Mouse (Mus musculus): Measurements from ENCODE around the gene Mospd1. TPM values are rescaled to one million over a fixed set of nuclear protein-coding genes. Genes with fewer than 3 reads are reported as not detected.

Mospd1 gene
- 44.3 and 52.2 TPM in 2 replicates for polyA plus RNA-seq (2015; fragmentation: Nextera tagmentation; extraction: Ambion mirVana)

DNA sequence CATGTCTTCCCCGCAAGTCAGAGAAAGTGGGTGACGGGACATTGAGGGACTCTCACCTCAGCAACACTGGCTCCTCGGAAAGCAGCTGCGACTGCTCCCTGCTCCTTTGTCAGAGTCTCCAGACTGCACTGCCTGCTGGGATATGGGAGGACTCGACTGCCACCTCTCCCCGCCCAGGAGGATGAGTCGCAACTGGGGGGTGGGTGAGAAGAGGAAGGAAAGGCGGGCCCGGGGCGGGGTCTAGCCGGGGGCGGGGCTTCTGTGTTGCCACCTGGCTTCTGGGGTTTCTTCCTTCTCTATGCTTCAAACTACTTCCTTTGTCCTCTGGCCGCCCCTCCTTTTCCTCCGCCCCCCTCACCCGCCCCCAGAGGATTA lies at the start of gene Mospd1:
Gene Mospd1, minus strand, starts transcription at position 137 of the 375 bp plus-strand sequence.
- Histone ChIP-seq H3K4me3 (ENCODE audit: low read length) (peak within 1 kb of the TSS; percentile 64), H3K27me3 (replicated peaks; ENCODE audit: control insufficient read depth, insufficient read depth, low read length) (no peaks in the 10 kb centered on the region), H3K36me3 (ENCODE audit: control insufficient read depth, insufficient read depth, low read length) (no peaks in the 10 kb centered on the region), H3K9ac (ENCODE audit: low read depth, low read length) (peak within 1 kb of the TSS; percentile 77), H3K9me3 (ENCODE audit: control insufficient read depth, low read length) (no peaks in the 10 kb centered on the region), H3K4me2 (ENCODE audit: low read depth, low read length) (peak within 1 kb of the TSS; percentile 58), H3K27ac (ENCODE audit: low read length) (peak within 1 kb of the TSS; percentile 83), H3K4me1 (ENCODE audit: control insufficient read depth, insufficient read depth, low read length) (no peaks in the 10 kb centered on the region)
- peak; percentile 96 for ATAC-seq
- WGBS, result 5% methylated on average over 14 of the region's 15 CpGs

DNA sequence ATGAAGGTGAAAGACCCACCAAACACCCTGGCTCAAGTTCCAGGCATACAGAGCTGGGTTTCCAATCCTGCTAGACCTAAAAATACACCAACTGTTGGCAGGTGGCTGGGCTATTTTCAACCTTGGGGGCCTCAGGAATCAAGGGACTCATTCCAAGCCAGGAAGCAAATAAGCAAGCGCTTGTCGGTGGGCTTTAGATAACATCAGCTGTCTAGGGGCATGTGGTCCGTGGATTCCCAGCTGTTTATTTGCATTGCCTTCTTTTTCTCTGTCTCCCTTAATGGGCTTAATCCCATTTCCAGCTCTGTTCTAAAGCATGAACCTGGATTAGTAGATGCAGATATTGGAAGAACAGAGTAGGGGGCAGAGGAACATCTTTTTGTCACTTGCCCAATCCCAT lies 16.1 kb upstream of the Mospd1 start:
- H3K9ac ChIP-seq (ENCODE audit: low read depth, low read length), result no peak overlapping the region
- WGBS, result 47% methylated on average over 3 of the region's 3 CpGs
- no peaks in the 10 kb centered on the region for H3K36me3 ChIP-seq (ENCODE audit: control insufficient read depth, insufficient read depth, low read length)
- H3K4me2 ChIP-seq (ENCODE audit: low read depth, low read length), result no peak overlapping the region
- no peak overlapping the region for H3K4me3 ChIP-seq (ENCODE audit: low read length)
- no peaks in the 10 kb centered on the region for H3K4me1 ChIP-seq (ENCODE audit: control insufficient read depth, insufficient read depth, low read length)
- no peak overlapping the region for H3K27ac ChIP-seq (ENCODE audit: low read length)
- H3K9me3 ChIP-seq (ENCODE audit: control insufficient read depth, low read length), result no peaks in the 10 kb centered on the region
- 0 out of 2 replicates have a peak, but pooled peaks cover 2% of the 10 kb centered on the region for H3K27me3 ChIP-seq (replicated peaks; ENCODE audit: control insufficient read depth, insufficient read depth, low read length)
- ATAC-seq, result no peak

DNA sequence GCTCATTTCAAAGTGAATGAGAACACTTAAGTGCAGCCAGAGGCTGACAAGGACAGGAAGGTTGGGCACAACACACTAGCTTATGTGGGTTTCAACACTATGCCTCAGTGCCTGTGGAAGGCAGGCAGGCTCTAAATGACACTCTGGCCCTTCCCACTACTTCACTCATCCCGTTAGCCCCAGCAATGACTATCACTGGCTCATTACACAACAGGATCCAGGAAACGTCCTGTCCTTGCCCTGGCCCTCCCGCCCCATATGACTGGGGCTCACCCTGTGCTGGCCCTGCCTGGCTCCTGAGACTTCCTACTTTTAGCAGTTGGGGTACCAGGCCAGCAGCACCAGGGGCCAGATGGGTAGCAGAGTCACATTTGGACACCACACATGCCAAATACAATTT lies 12.8 kb upstream of the Mospd1 start:
- WGBS, result 28% methylated on average over 3 of the region's 3 CpGs
- Histone ChIP-seq H3K4me3 (ENCODE audit: low read length) (no peak overlapping the region), H3K36me3 (ENCODE audit: control insufficient read depth, insufficient read depth, low read length) (no peaks in the 10 kb centered on the region), H3K9ac (ENCODE audit: low read depth, low read length) (no peak overlapping the region), H3K4me2 (ENCODE audit: low read depth, low read length) (no peak overlapping the region), H3K27ac (ENCODE audit: low read length) (no peak overlapping the region), H3K4me1 (ENCODE audit: control insufficient read depth, insufficient read depth, low read length) (no peaks in the 10 kb centered on the region), H3K27me3 (replicated peaks; ENCODE audit: control insufficient read depth, insufficient read depth, low read length) (0 out of 2 replicates have a peak, but pooled peaks cover 2% of the 10 kb centered on the region), H3K9me3 (ENCODE audit: control insufficient read depth, low read length) (no peaks in the 10 kb centered on the region)
- ATAC-seq, result no peak

DNA sequence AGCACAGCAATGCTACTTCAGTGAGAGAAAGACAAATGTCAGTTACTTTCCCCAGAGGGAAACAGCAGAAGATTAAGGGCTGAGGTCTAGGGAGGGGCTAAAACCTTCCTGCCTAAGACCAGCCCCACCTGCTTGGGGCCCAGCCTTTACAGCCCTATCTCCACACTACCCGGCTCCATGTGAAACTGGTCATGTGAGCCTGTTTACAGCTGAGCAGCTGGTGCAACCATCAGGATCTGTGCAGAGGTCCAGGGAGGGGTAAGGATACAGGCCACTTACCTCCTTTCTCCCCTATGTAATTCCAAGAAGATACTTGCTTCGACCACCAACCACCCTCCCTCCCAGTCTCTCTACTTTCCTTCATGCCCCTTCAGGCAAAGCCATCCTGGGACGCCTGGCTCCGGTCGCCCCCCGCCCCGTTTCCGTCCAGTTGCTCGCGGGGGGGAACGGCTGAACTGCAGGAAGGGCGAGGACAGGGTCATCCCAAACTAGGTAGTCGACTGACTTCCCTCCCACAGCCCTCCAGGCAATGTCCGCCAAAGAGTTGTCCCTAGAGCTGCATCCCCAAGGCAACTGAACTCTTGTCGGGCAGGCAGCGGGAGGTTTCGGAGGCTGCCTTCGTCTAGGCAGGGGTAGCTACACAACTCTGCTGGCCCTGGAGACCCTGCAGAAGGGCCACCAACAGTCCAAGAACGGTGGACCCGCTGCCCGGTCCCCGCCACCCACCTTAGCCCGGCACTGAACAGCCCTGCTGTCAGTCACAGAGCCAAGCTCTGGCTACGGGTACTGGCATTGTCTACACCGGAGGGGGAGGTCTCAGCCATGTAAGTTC lies 552 bp downstream of the Mospd1 start:
- peak; percentile 86 for ATAC-seq
- H3K4me3 ChIP-seq (ENCODE audit: low read length), result peak overlapping the region; percentile 64
- no peaks in the 10 kb centered on the region for H3K36me3 ChIP-seq (ENCODE audit: control insufficient read depth, insufficient read depth, low read length)
- no peaks in the 10 kb centered on the region for H3K9me3 ChIP-seq (ENCODE audit: control insufficient read depth, low read length)
- WGBS, result 14% methylated on average over 25 of the region's 25 CpGs
- peak overlapping the region; percentile 58 for H3K4me2 ChIP-seq (ENCODE audit: low read depth, low read length)
- 0 out of 2 replicates have a peak, but pooled peaks cover 2% of the 10 kb centered on the region for H3K27me3 ChIP-seq (replicated peaks; ENCODE audit: control insufficient read depth, insufficient read depth, low read length)
- H3K9ac ChIP-seq (ENCODE audit: low read depth, low read length), result peak overlapping the region; percentile 77
- peak overlapping the region; percentile 83 for H3K27ac ChIP-seq (ENCODE audit: low read length)
- no peaks in the 10 kb centered on the region for H3K4me1 ChIP-seq (ENCODE audit: control insufficient read depth, insufficient read depth, low read length)

DNA sequence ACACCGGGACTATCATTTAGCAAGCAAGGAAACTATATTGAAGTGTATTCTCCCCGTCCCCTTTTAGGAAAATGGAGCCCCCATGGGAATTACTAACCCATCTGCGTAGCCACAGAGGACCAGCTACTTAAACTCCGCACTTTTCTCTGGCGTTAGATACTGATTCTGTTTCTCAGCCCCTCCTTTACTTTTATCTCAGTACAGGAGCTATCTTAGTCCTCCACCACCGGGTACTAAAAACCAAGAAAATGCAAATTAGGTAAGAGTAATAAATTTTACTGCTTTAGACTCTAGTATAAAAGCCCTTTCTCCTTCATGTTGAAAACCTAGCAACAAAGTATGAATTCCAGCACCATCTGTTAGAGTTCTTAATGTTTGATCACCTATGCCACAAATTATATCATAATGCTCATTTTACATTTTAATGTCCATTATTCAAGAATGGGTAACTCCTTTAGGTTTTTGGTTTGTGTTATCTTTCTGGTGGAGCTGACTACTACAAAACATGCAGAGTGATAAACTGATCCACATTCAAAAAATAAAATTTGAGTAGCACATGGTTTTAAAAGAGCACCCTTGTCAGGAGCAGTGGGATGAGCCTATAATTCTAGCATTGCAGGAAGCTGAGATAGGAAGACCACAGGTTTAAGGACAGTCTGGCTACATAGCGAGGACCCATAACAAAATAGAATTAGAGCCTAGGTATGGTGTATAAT lies 5.5 kb downstream of the Mospd1 start:
- no peaks in the 10 kb centered on the region for H3K4me1 ChIP-seq (ENCODE audit: control insufficient read depth, insufficient read depth, low read length)
- no peak overlapping the region for H3K4me3 ChIP-seq (ENCODE audit: low read length)
- H3K9ac ChIP-seq (ENCODE audit: low read depth, low read length), result no peak overlapping the region
- 0 out of 2 replicates have a peak, but pooled peaks cover 2% of the 10 kb centered on the region for H3K27me3 ChIP-seq (replicated peaks; ENCODE audit: control insufficient read depth, insufficient read depth, low read length)
- H3K36me3 ChIP-seq (ENCODE audit: control insufficient read depth, insufficient read depth, low read length), result no peaks in the 10 kb centered on the region
- no peak overlapping the region for H3K4me2 ChIP-seq (ENCODE audit: low read depth, low read length)
- H3K27ac ChIP-seq (ENCODE audit: low read length), result no peak overlapping the region
- 70% methylated on average over 7 of the region's 7 CpGs for WGBS
- H3K9me3 ChIP-seq (ENCODE audit: control insufficient read depth, low read length), result no peaks in the 10 kb centered on the region
- no peak for ATAC-seq

DNA sequence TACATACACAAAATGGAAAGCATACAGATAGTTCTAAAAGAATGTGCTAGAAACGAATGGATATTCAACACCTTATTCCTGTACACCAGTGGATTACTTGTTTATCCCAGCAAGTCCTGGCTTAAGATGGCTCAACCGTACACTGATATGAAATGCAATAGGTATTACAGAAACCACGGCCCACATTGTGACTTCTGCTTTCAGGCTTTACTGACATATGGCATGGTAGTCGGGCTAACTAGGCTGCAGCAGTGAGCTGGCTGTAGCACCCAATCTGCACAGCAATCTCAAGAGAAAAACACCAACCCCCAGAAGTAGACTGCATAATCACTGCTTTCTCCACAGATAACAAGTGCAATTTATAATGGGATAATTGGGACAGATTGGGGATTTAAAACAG lies 21.9 kb downstream of the Mospd1 start:
- no peak overlapping the region for H3K4me2 ChIP-seq (ENCODE audit: low read depth, low read length)
- no peak overlapping the region for H3K9ac ChIP-seq (ENCODE audit: low read depth, low read length)
- no peaks in the 10 kb centered on the region for H3K27me3 ChIP-seq (replicated peaks; ENCODE audit: control insufficient read depth, insufficient read depth, low read length)
- H3K4me1 ChIP-seq (ENCODE audit: control insufficient read depth, insufficient read depth, low read length), result no peaks in the 10 kb centered on the region
- H3K27ac ChIP-seq (ENCODE audit: low read length), result no peak overlapping the region
- no peaks in the 10 kb centered on the region for H3K36me3 ChIP-seq (ENCODE audit: control insufficient read depth, insufficient read depth, low read length)
- 92% methylated on average over 4 of the region's 4 CpGs for WGBS
- ATAC-seq, result no peak
- no peaks in the 10 kb centered on the region for H3K9me3 ChIP-seq (ENCODE audit: control insufficient read depth, low read length)
- H3K4me3 ChIP-seq (ENCODE audit: low read length), result no peak overlapping the region

DNA sequence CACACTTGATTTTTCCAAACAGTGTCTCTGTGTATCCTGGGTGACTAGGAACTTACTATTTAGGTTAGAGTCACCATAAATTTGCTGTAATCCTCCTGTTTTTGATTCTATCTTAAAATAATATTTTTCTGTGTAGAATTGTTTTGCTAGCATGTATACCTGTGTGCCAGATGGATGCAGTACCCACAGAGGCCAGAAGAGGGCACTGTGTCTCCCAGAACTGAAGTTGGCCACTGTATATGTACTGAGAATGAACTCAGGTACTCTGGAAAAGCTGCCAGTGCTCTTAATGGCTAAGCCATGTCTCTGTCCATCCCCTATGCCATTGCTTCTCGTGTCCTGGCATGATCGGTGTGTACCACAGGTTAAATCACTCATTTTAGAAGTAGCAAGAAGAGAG lies 28.8 kb downstream of the Mospd1 start:
- no peaks in the 10 kb centered on the region for H3K36me3 ChIP-seq (ENCODE audit: control insufficient read depth, insufficient read depth, low read length)
- no peak overlapping the region for H3K9ac ChIP-seq (ENCODE audit: low read depth, low read length)
- no peaks in the 10 kb centered on the region for H3K4me1 ChIP-seq (ENCODE audit: control insufficient read depth, insufficient read depth, low read length)
- no peaks in the 10 kb centered on the region for H3K27me3 ChIP-seq (replicated peaks; ENCODE audit: control insufficient read depth, insufficient read depth, low read length)
- no peak overlapping the region for H3K4me3 ChIP-seq (ENCODE audit: low read length)
- H3K27ac ChIP-seq (ENCODE audit: low read length), result no peak overlapping the region
- no peak for ATAC-seq
- 63% methylated on average over 2 of the region's 2 CpGs for WGBS
- H3K9me3 ChIP-seq (ENCODE audit: control insufficient read depth, low read length), result no peaks in the 10 kb centered on the region
- H3K4me2 ChIP-seq (ENCODE audit: low read depth, low read length), result no peak overlapping the region

DNA sequence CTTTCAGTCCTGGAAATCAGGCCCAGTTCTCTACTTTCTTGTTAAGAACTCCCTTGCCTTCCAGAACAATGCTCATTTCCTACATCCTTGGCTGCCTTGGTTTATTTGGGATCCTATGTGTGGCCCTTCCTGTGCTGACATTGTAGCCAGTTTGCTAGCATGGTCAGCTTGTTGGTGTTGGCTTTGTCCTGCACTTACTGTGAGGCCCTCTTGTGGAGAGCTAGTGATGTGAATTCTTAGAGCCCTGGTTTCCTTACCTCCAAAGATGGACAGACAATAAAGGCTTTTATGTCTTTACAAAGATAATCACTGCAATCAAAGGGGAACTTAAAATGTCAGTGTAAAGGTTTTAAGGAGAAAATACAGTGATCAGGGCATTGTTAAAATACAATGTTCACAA lies 32.9 kb downstream of the Mospd1 start:
- ATAC-seq, result no peak
- no peaks in the 10 kb centered on the region for H3K36me3 ChIP-seq (ENCODE audit: control insufficient read depth, insufficient read depth, low read length)
- H3K27ac ChIP-seq (ENCODE audit: low read length), result no peak overlapping the region
- H3K9ac ChIP-seq (ENCODE audit: low read depth, low read length), result no peak overlapping the region
- no peaks in the 10 kb centered on the region for H3K27me3 ChIP-seq (replicated peaks; ENCODE audit: control insufficient read depth, insufficient read depth, low read length)
- H3K4me1 ChIP-seq (ENCODE audit: control insufficient read depth, insufficient read depth, low read length), result no peaks in the 10 kb centered on the region
- no peaks in the 10 kb centered on the region for H3K9me3 ChIP-seq (ENCODE audit: control insufficient read depth, low read length)
- no peak overlapping the region for H3K4me2 ChIP-seq (ENCODE audit: low read depth, low read length)
- H3K4me3 ChIP-seq (ENCODE audit: low read length), result no peak overlapping the region

DNA sequence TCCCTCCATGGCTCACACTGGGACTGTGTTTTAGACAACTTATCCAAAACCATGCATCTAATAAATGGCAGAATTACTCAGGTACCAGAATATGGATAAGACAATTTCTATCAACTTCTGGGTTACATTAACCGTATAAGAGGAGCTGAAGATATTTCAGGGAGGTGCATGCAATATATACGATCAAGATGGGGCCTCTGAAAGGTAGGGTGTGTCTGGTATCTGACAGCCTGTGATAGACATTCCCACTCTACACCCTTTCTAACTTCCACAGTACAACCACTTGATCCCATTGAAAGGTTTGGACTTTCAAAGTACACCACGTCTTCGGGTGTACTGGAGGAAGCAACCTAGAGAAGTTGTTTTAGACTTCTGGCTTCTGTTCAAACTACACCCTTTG lies 39.9 kb downstream of the Mospd1 start:
- no peaks in the 10 kb centered on the region for H3K4me1 ChIP-seq (ENCODE audit: control insufficient read depth, insufficient read depth, low read length)
- H3K36me3 ChIP-seq (ENCODE audit: control insufficient read depth, insufficient read depth, low read length), result no peaks in the 10 kb centered on the region
- H3K9me3 ChIP-seq (ENCODE audit: control insufficient read depth, low read length), result no peaks in the 10 kb centered on the region
- no peaks in the 10 kb centered on the region for H3K27me3 ChIP-seq (replicated peaks; ENCODE audit: control insufficient read depth, insufficient read depth, low read length)
- no peak overlapping the region for H3K4me2 ChIP-seq (ENCODE audit: low read depth, low read length)
- no peak overlapping the region for H3K9ac ChIP-seq (ENCODE audit: low read depth, low read length)
- WGBS, result 88% methylated on average over 4 of the region's 4 CpGs
- no peak for ATAC-seq
- H3K4me3 ChIP-seq (ENCODE audit: low read length), result no peak overlapping the region
- H3K27ac ChIP-seq (ENCODE audit: low read length), result no peak overlapping the region

Measured in intestine, embryonic 16.5 days (tissue).